Mouse (Mus musculus) liver, adult 2 months (tissue): ENCODE data around the gene Epm2aip1. TPM values are rescaled to one million over a fixed set of nuclear protein-coding genes. Genes with fewer than 3 reads are reported as not detected.

Experiments
- DNase-seq: peaks from one replicate; pipeline ENCODE4 v3.0.0-alpha.2; 2011; ENCODE audit warnings: low read depth, low spot score; ENCODE audit errors: extremely low read depth
- H3K27ac ChIP-seq: fragments of 200-500 bp; replicated peaks from 2 replicates; pipeline ENCODE4 v1.5.1; 2012; ENCODE audit warnings: low read depth, mild to moderate bottlenecking, control low read depth, inconsistent platforms, low read length; ENCODE audit not compliant: insufficient read depth
- H3K27me3 ChIP-seq: fragments of 200-500 bp; 2 replicates; pipeline ENCODE4 v1.6.1; 2012; ENCODE audit warnings: mild to moderate bottlenecking, moderate library complexity, low read length, inconsistent platforms; ENCODE audit not compliant: control insufficient read depth, insufficient read depth
- H3K36me3 ChIP-seq: fragments of 200-500 bp; 2 replicates; pipeline ENCODE4 v1.6.1; 2012; ENCODE audit warnings: low read length, inconsistent platforms; ENCODE audit not compliant: control insufficient read depth, insufficient read depth
- H3K4me1 ChIP-seq: fragments of 200-500 bp; 2 replicates; pipeline ENCODE4 v1.6.1; 2011; ENCODE audit warnings: low read length; ENCODE audit not compliant: control insufficient read depth, insufficient read depth
- H3K4me3 ChIP-seq: fragments of 200-500 bp; 2 replicates; pipeline ENCODE4 v1.5.1; 2011; ENCODE audit warnings: low read depth, mild to moderate bottlenecking, control low read depth, low read length, moderate library complexity; ENCODE audit not compliant: insufficient read depth
- H3K79me2 ChIP-seq: fragments of 200-500 bp; 2 replicates; pipeline ENCODE4 v1.6.1; 2012; ENCODE audit warnings: inconsistent platforms, mild to moderate bottlenecking, low read length, moderate library complexity; ENCODE audit not compliant: control insufficient read depth, insufficient read depth
- H3K9ac ChIP-seq: fragments of 200-500 bp; 2 replicates; pipeline ENCODE4 v1.6.1; 2012; ENCODE audit warnings: low read depth, mild to moderate bottlenecking, control low read depth, inconsistent platforms, low read length
- CTCF ChIP-seq: fragments of 200-500 bp; IDR thresholded peaks from 2 replicates; pipeline ENCODE4 v1.5.1; 2011; ENCODE audit warnings: low read depth, low read length, control low read depth
- POLR2A ChIP-seq: fragments of 200-500 bp; IDR thresholded peaks from 2 replicates; pipeline ENCODE4 v1.6.1; 2011; ENCODE audit warnings: low read length, control low read depth; ENCODE audit not compliant: insufficient read depth; ENCODE audit errors: extremely low read depth
- WGBS: fragments of 180-500 bp; shearing (Covaris S2); methylation state at CpG from one replicate; pipeline ENCODE4 v1.1.7; 2018; 5-methylcytosine and 5-hydroxymethylcytosine counted together
- polyA plus RNA-seq: library from polyadenylated mRNA; depleted of rRNA; stranded (reverse); fragments of >200 nt; gene quantifications from 2 replicates; pipeline ENCODE4 v1.2.3, GENCODE M21; 2012
- total RNA-seq: library from RNA; depleted of rRNA; stranded (reverse); fragments of >200 nt; gene quantifications from 2 replicates; pipeline ENCODE4 v1.2.3, GENCODE M21; 2014

Epm2aip1 gene
- total and polyA plus RNA-seq, 2 experiments = 5.2 to 8.8 TPM

DNA sequence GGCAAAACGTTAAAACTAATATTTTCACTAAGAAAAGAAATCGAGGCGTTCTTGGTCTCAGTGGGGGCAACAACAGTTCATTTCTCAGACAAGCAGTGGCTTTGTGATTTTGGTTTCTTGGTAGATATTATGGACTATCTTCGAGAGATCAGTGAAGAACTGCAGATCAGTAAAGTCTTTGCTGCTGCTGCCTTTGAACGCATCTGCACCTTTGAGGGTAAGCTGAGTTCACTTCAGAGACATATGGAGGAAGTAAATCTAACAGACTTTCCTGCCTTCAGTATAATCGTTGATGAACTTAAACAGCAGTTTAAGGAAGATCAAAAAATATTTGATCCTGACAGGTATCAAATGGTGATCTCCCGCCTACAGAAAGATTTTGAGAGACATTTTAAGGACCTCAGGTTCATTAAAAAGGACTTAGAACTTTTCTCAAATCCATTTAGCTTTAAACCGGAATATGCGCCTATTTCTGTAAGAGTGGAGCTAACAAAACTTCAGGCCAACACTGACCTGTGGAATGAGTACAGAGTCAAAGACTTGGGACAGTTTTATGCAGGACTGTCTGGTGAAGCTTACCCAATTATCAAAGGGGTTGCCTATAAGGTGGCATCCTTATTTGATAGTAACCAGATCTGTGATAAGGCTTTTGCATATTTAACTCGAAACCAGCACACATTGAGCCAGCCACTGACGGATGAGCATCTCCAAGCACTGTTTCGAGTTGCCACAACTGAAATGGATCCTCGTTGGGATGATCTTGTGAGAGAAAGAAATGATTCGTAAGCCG, 1.5 kb downstream of the Epm2aip1 start:
- peak; percentile 61 for DNase-seq
- peak overlapping the region; percentile 75 for H3K4me3 ChIP-seq
- WGBS = 24% methylated on average over 15 of the region's 15 CpGs
- TF ChIP-seq POLR2A (no peak), CTCF (no peak)
- no peak overlapping the region for H3K27ac ChIP-seq
- peaks cover 7% of the 10 kb centered on the region; the same call in 1 of the 2 replicates for H3K79me2 ChIP-seq
- peak overlapping the region; percentile 91 for H3K9ac ChIP-seq
- no peaks in the 10 kb centered on the region for H3K27me3 ChIP-seq
- H3K4me1 ChIP-seq = peaks cover 12% of the 10 kb centered on the region
- peaks cover 9% of the 10 kb centered on the region for H3K36me3 ChIP-seq

GRCm38 (mm10) chr9:111273958-111274357, 2.2 kb downstream of the Epm2aip1 start:
- 30% methylated on average over 1 of the region's 1 CpGs for WGBS

GRCm38 (mm10) chr9:111275156-111275555, 3.4 kb downstream of the Epm2aip1 start:
- DNase-seq = no peak
- Histone ChIP-seq H3K4me3 (no peak overlapping the region), H3K27me3 (no peaks in the 10 kb centered on the region), H3K27ac (no peak overlapping the region), H3K4me1 (peaks cover 12% of the 10 kb centered on the region), H3K36me3 (peaks cover 19% of the 10 kb centered on the region), H3K9ac (no peak overlapping the region), H3K79me2 (peaks cover 7% of the 10 kb centered on the region; the same call in 1 of the 2 replicates)
- no peak for TF ChIP-seq POLR2A
- no peak for TF ChIP-seq CTCF
- WGBS = 44% methylated on average over 1 of the region's 1 CpGs

More at GRCm38 (mm10) chr9:111273958-111274357, 2.2 kb downstream of the Epm2aip1 start:
- Histone ChIP-seq H3K79me2 (peaks cover 7% of the 10 kb centered on the region; the same call in 1 of the 2 replicates), H3K4me3 (no peak overlapping the region), H3K4me1 (peaks cover 12% of the 10 kb centered on the region), H3K36me3 (peaks cover 15% of the 10 kb centered on the region), H3K27ac (no peak overlapping the region), H3K9ac (no peak overlapping the region), H3K27me3 (no peaks in the 10 kb centered on the region)
- DNase-seq = no peak
- no peak for TF ChIP-seq POLR2A
- no peak for TF ChIP-seq CTCF

GRCm38 (mm10) chr9:111285061-111285460, 13.3 kb downstream of the Epm2aip1 start:
- no peaks in the 10 kb centered on the region for H3K79me2 ChIP-seq
- no peaks in the 10 kb centered on the region for H3K27me3 ChIP-seq
- H3K4me3 ChIP-seq = no peak overlapping the region
- no peak overlapping the region for H3K9ac ChIP-seq
- no peak overlapping the region for H3K27ac ChIP-seq
- H3K4me1 ChIP-seq = peaks cover 1% of the 10 kb centered on the region; the same call in 1 of the 2 replicates
- 84% methylated on average over 3 of the region's 3 CpGs for WGBS
- H3K36me3 ChIP-seq = no peaks in the 10 kb centered on the region
- TF ChIP-seq CTCF = no peak
- TF ChIP-seq POLR2A = no peak
- DNase-seq = no peak

DNA sequence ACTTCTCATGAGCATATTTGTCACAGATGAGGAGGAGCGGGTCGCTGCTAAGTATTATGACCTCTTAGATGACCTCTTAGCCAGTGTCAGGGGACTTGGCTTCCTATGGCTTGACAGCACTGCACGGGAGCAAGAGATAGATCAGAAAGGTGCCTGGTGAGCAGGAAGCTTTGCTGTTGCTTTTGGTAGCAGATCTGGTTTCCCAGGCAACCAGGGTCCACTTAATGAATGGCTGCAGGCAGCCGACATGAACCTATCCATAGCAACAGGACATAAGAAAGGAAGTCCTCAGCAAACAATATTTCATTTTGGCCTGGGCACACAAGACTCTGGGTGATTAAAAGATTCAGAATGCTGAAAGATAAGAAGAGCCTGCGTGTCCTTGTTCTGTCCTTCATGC, 13.9 kb downstream of the Epm2aip1 start:
- Histone ChIP-seq H3K79me2 (no peaks in the 10 kb centered on the region), H3K9ac (no peak overlapping the region), H3K4me3 (no peak overlapping the region), H3K36me3 (no peaks in the 10 kb centered on the region), H3K27me3 (no peaks in the 10 kb centered on the region), H3K4me1 (peaks cover 1% of the 10 kb centered on the region; the same call in 1 of the 2 replicates), H3K27ac (no peak overlapping the region)
- WGBS = 53% methylated on average over 5 of the region's 5 CpGs
- TF ChIP-seq CTCF = no peak
- no peak for TF ChIP-seq POLR2A
- no peak for DNase-seq

DNA sequence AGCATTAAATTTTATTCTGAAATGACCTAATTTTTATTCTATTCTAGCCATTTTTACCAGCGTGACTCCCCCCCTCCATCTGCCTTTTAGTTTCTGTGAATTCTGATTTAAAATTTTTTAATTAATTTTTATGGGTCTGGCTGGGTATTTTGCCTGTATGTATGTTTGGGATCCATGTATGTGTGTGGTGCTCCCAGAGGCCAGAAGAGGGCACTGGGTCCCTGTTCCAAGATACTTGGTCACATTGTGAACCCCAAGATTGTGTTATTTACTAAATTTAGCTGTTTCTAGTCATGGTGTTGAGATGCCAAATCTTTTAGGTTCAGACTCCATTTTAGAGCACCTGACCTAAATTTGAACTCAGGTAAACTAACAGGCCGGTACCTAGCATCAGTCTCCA, 14.7 kb downstream of the Epm2aip1 start:
- no peaks in the 10 kb centered on the region for H3K79me2 ChIP-seq
- no peaks in the 10 kb centered on the region for H3K36me3 ChIP-seq
- WGBS = 79% methylated on average over 2 of the region's 2 CpGs
- no peaks in the 10 kb centered on the region for H3K27me3 ChIP-seq
- H3K4me3 ChIP-seq = no peak overlapping the region
- H3K4me1 ChIP-seq = peaks cover 1% of the 10 kb centered on the region; the same call in 1 of the 2 replicates
- H3K9ac ChIP-seq = no peak overlapping the region
- no peak overlapping the region for H3K27ac ChIP-seq
- DNase-seq = no peak
- TF ChIP-seq CTCF (no peak), POLR2A (no peak)
